Mouse (Mus musculus) spleen, adult 2 months (tissue): Measurements from ENCODE around the gene Idh2.

Experiments used
- CTCF ChIP-seq: fragments of 200-500 bp; IDR thresholded peaks from 2 replicates; pipeline ENCODE4 v1.5.1; 2011; ENCODE audit warnings: mild to moderate bottlenecking, inconsistent platforms; ENCODE audit not compliant: insufficient read depth, insufficient read length, insufficient replicate concordance; ENCODE audit errors: extremely low read depth
- POLR2A ChIP-seq: fragments of 200-500 bp; IDR thresholded peaks from 2 replicates; pipeline ENCODE4 v1.6.1; 2011; ENCODE audit warnings: low read depth, low read length, inconsistent platforms

GRCm38 (mm10) chr7:80123115-80123514, 7.9 kb upstream of the Idh2 start:
- TF ChIP-seq CTCF (no peak), POLR2A (no peak)
